Mouse (Mus musculus): ENCODE measurements around the gene Gnb1.
"Not testable (repeated sequence)": the region's sequence is repeated elsewhere in the genome, so short reads cannot be mapped to it uniquely, and the experiment has no call there.

Gnb1 gene

DNA sequence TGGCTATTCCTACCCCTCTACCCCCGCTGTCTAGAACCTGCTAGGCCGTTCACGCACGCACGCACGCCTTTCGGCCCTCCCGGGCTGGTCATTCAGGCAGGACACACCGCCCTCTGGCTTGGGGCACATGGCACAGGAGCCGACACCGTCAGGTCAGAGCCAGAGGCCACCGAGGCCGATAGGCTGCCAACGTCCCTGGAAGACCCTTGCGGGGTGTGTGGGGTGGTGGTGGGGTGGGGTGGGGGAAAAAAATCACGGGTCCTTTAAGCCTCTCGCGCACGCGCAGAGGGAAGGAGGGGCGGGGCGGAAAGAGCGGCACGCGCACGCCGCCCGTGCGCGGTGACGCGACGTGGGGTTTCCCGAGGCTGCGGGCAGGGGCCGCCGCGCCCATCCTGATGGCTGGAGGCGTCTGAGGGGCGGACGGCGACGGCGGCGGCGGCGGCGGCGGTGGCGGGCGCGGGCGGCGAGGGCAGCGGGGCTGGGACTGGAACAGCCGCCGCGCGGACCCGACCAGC is at the start of gene Gnb1:
Gene Gnb1, plus strand, starts transcription at position 372 of the 515 bp plus-strand sequence.
- in situ Hi-C loops (cut with MboI; ENCODE audit: low pct_unique_long_range_greater_than_20kb in 1 of 2, low sequenced_read_pairs in 2 of 2, unreplicated experiment in 1 of 2) = no loop called here

- in situ Hi-C loops (cut with MboI; ENCODE audit: low pct_unique_long_range_greater_than_20kb in 1 of 2, low sequenced_read_pairs in 2 of 2, unreplicated experiment in 1 of 2) = no loop called here
These were observed 48.4 kb upstream of the Gnb1 start for GRCm38 (mm10) chr4:155442808-155443207.

DNA sequence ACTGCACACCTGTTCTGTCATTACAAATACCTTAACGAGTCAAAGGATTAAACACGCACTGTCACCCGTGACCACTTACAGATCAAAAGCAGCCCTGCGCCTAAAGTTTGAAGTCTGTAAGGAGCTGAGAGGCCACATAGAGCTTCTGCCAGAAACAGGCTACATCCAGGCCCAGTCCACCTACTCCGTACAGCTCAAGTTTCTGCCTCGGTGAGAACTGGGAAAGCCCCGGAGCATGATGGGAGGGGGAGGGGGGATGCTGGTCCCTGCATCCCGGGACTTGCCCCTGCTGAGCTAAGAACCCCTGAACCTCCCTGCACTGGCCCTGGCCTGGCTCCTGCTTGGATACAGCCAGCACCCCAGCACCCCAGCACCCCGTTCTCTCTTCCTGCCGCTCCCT is 39.6 kb upstream of the Gnb1 start:
- in situ Hi-C loops (cut with MboI; ENCODE audit: low pct_unique_long_range_greater_than_20kb in 1 of 2, low sequenced_read_pairs in 2 of 2, unreplicated experiment in 1 of 2) = no loop called here

- in situ Hi-C loops (cut with MboI; ENCODE audit: low pct_unique_long_range_greater_than_20kb in 1 of 2, low sequenced_read_pairs in 2 of 2, unreplicated experiment in 1 of 2) = no loop called here
These were observed 32.6 kb upstream of the Gnb1 start for GRCm38 (mm10) chr4:155458575-155458974.

- in situ Hi-C loops (cut with MboI; ENCODE audit: low pct_unique_long_range_greater_than_20kb in 1 of 2, low sequenced_read_pairs in 2 of 2, unreplicated experiment in 1 of 2) = no loop called here
These were observed 28.1 kb upstream of the Gnb1 start for GRCm38 (mm10) chr4:155463050-155463449.

DNA sequence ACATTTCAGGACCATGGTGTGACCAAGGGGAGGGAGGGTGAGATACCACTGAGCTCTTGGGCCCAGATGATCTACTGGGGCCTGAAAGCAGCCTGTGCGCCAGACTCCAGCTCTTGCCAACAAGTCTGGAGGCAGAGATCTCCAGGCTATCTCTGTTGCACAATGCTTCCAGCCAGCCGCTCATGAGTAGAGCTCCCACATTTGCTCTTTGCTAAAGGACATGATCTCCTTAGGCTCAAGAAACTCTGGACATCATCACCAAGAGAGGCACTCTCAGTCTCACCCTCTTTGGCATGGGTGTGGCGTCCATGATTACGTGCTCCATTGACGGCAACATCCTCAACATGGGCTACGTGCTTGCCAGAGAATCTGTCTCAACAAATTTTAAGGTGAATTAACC is 27.6 kb upstream of the Gnb1 start:
- in situ Hi-C loops (cut with MboI; ENCODE audit: low pct_unique_long_range_greater_than_20kb in 1 of 2, low sequenced_read_pairs in 2 of 2, unreplicated experiment in 1 of 2) = no loop called here

- in situ Hi-C loops (cut with MboI; ENCODE audit: low pct_unique_long_range_greater_than_20kb in 1 of 2, low sequenced_read_pairs in 2 of 2, unreplicated experiment in 1 of 2) = no loop called here
These were observed 27.1 kb upstream of the Gnb1 start for GRCm38 (mm10) chr4:155464061-155464460.

- in situ Hi-C loops (cut with MboI; ENCODE audit: low pct_unique_long_range_greater_than_20kb in 1 of 2, low sequenced_read_pairs in 2 of 2, unreplicated experiment in 1 of 2) = no loop called here
These were observed 25.6 kb upstream of the Gnb1 start for GRCm38 (mm10) chr4:155465607-155466006.

- in situ Hi-C loops (cut with MboI; ENCODE audit: low pct_unique_long_range_greater_than_20kb in 1 of 2, low sequenced_read_pairs in 2 of 2, unreplicated experiment in 1 of 2) = no loop called here
These were observed 25.1 kb upstream of the Gnb1 start for GRCm38 (mm10) chr4:155466080-155466479.

DNA sequence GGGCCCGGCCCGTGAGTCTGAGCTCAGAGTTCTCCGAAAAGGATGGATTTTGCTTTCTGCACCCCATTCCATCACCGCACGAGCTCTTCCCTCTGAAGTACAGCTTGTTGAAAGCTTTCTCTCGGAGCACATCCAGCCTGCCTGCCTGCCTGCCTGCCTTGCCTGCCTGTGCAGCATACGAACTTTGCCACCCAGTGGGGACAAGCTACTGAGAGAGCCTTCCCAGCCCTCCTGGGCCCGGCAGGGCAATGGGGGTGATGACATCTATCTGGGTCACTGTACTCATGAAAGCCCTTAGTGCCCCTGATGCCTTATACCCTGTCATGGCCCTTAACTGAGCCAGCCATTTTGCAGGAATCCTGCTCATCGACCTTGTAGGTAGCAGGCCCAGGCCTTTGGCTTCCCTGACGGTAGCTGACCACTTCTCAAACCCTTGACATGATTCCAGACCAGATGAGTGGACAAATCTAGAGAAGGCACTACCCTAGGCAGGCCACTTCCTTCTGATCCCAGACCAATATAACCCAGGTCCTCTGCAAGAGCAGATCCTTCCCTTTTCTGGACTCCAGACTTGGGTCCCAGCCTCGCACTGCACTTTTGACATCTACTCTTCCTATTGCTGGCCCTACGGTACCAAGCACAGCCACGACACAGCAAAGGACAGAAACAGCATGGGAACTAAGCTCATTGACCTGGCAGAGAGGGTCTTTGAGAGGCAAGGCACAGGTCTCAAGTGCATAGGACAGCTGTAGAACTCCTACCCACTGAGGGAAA is 23.7 kb upstream of the Gnb1 start:
- in situ Hi-C loops (cut with MboI; ENCODE audit: low pct_unique_long_range_greater_than_20kb in 1 of 2, low sequenced_read_pairs in 2 of 2, unreplicated experiment in 1 of 2) = no loop called here

DNA sequence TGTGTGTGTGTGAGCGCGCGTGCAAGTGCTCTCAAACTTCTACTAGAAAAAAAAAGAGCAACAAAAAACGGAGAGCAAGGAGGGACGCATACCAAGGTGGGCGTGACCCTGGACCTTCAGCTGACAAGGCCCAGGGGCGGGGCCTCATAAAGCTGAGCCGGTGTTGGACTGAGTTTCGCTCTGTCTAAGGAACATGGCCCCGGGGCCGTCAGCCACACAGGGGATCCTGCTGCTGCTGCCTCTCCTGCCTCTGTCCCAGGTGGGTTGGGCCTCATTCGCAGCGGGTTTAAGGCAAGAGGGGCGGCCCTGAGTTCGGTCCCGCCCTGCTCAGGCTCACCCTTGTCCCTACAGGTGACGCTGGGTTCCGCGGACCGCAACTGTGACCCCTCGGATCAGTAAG is 22.2 kb upstream of the Gnb1 start, which contains the start of gene Tmem52:
Gene Tmem52, plus strand, starts transcription at position 163 of the 400 bp plus-strand sequence.
- in situ Hi-C loops (cut with MboI; ENCODE audit: low pct_unique_long_range_greater_than_20kb in 1 of 2, low sequenced_read_pairs in 2 of 2, unreplicated experiment in 1 of 2) = no loop called here

- in situ Hi-C loops (cut with MboI; ENCODE audit: low pct_unique_long_range_greater_than_20kb in 1 of 2, low sequenced_read_pairs in 2 of 2, unreplicated experiment in 1 of 2) = no loop called here
These were observed 21.4 kb upstream of the Gnb1 start for GRCm38 (mm10) chr4:155469590-155470262.

DNA sequence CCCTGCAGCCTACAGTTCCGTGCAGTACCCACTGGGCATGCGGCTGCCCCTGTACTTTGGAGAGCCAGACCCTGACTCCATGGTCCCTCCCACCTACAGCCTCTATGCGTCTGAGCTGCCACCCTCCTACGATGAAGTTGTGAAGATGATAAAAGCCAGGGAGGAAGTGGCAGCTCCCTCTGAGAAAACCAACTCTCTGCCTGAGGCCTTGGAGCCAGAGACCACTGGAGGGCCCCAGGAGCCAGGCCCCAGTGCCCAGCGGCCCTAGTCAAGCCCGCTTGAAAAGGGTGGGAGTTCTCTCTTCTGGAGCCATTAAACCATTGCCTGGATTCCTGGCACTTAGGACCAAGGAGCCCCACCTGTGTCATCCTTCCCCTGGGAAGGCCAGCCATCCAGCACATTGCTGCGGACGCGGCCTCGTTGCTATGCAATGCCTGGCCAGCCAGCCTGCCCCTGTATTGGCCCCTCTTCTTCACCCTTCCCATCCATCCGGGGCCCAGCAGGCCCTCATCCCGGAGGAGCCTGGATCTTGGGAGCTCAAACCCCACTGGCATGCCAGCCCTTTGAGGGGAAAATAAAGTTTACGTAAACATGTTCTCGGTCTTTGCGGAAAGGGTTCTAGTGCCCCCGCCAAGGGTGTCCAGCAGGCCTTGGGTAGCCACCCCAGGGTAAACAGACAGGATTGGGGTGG is 20.8 kb upstream of the Gnb1 start:
- in situ Hi-C loops (cut with MboI; ENCODE audit: low pct_unique_long_range_greater_than_20kb in 1 of 2, low sequenced_read_pairs in 2 of 2, unreplicated experiment in 1 of 2) = no loop called here

DNA sequence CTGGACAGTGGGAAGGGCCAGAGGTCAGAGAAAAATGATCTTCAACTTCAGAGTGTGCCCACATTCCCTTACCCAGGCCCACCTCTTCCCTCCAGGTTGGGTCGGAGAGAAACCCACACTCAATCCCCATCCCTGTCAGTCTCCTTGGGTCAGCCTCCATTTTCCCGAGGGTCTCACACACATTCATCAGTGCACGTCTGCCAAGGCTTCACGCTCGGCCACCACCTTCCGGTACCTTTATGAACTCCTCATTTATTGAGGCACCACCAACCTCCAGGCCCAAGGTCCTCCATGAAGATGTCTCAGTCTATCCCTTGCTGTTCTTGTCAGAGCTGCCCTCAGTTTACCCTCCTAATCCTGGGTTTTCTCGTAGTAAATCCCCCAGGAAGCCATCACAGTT is 20.2 kb upstream of the Gnb1 start:
- in situ Hi-C loops (cut with MboI; ENCODE audit: low pct_unique_long_range_greater_than_20kb in 1 of 2, low sequenced_read_pairs in 2 of 2, unreplicated experiment in 1 of 2) = no loop called here

DNA sequence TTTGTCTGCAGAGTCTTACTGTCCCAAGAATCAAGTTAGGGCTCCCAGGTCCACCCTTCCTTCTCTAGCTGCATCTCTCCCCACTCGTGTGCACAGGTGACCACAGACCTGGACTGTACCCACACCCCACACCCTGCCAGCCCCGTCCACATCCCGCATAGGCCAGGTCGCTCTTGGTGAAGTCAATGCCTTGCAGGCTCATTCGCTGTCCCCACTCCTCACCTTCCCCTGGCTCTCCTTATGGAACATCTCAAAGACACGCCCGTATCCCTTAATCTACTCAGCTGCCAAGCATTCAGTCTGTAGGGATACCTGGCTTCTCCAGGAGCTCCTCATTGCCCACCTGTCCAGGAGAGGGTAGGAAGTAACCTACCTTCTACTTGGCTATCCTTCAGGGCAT is 19.8 kb upstream of the Gnb1 start:
- in situ Hi-C loops (cut with MboI; ENCODE audit: low pct_unique_long_range_greater_than_20kb in 1 of 2, low sequenced_read_pairs in 2 of 2, unreplicated experiment in 1 of 2) = no loop called here

DNA sequence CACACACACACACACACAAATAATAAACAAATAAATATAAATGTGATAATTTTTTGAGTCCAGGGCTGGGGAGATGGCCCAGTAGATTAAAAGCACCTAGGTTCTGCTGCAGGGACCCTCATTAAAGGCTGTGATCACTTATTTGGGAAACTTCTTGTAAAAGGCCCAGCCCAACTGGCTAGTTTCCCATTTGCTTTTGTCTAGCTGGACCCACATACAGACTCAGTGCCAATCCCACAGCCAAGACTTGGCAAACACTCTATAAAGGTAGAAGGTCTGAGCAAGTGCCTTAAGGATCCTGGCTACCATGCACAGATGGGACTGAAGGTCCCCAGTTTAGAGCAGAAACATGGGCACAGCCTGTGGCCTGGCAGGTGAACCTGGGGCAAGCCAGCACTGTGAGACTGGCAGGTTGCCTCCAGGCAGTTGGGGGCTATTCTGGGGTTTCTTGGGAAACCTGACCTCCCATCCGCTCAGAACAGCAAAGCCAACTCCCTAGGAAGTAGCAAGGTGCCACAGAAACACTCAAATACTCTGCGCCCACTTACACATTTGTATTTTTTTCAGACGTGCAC is 18.4 kb upstream of the Gnb1 start:
- in situ Hi-C loops (cut with MboI; ENCODE audit: low pct_unique_long_range_greater_than_20kb in 1 of 2, low sequenced_read_pairs in 2 of 2, unreplicated experiment in 1 of 2) = no loop called here

- in situ Hi-C loops (cut with MboI; ENCODE audit: low pct_unique_long_range_greater_than_20kb in 1 of 2, low sequenced_read_pairs in 2 of 2, unreplicated experiment in 1 of 2) = no loop called here
These were observed 17.8 kb upstream of the Gnb1 start for GRCm38 (mm10) chr4:155473319-155473718.

DNA sequence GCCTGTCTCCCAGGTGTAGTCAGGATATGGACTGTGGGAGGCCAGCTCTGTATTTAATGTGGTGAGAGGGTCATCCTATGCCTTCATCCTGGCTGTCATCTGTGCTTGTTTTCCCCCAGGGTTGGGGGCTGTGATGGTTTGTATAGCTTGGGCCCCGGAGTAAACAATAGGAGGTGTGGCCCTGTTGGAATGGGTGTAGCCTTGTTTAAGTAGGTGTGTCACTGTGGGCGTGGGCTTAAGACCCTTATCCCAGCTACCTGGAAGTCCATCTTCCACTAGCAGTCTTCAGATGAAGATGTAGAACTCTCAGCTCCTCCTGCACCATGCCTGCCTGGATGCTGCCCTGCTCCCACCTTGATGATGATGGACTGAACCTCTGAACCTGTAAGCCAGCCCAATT is 17.4 kb upstream of the Gnb1 start:
- in situ Hi-C loops (cut with MboI; ENCODE audit: low pct_unique_long_range_greater_than_20kb in 1 of 2, low sequenced_read_pairs in 2 of 2, unreplicated experiment in 1 of 2) = not testable (repeated sequence)
